Mouse (Mus musculus): ENCODE data around the gene Sp2.

The Sp2 gene

GRCm38 (mm10) chr11:96969746-96970145, 13.0 kb downstream of the Sp2 start:
- DNase-seq: peak; percentile 31

GRCm38 (mm10) chr11:96969280-96969722, 13.5 kb downstream of the Sp2 start:
- DNase-seq: no peak

GRCm38 (mm10) chr11:96968476-96968875, 14.3 kb downstream of the Sp2 start:
- DNase-seq: no peak

DNA sequence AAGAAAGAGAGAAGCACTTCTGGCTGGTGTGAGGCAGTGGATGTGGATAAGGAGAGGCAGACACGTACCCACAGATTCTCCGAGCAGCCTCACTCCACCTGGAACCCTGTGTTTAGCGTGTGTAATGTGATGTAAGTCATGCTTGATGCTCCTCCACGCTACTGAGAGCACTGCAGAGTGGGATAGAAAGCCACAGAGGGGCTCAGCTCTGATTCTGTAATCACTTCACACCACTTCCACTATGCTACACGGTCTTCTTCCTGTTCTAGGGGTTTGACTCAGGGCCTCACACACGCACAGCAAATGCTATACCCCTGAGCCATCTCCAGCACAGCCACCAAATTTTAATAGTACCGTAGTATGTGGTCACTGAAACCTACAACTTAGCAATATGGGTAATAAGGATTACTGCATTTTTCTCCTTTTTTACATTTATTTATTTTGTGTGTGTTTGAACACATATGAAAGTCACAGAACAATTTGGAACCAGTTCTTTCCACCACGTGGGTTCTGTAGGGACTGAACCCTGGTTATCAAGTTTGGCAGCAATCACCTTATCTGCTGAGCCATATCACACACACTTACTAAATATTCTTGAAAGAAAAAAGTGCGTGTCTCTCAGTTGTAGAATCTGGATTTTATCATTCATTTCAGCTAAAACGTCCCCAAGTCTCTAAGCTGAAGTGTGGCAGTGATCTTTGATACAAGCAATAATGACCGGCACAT, 15.1 kb downstream of the Sp2 start:
- DNase-seq: no peak

- no peak for DNase-seq
These were observed 15.7 kb downstream of the Sp2 start for GRCm38 (mm10) chr11:96966914-96967543.

DNA sequence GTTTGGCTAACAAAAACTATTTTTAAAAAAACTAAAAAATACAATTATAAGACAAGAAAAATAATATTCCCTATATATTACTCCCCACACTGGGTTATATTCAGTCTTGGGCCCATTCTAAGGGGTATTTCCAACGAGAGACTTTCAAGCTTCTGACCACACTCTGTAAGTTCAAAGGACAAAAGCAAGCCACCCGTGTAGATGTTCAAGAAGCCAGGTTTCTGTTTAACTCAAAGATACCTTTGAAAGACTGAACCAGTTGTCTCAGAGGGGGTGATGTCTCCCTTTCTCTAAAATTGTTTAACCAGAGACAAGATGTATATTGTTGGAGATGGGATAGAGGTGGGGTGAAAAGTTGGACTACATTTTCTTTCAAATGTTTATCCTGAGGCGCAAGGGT, 16.6 kb downstream of the Sp2 start:
- DNase-seq: no peak

- DNase-seq: peak; percentile 90
These were observed 19.2 kb downstream of the Sp2 start for GRCm38 (mm10) chr11:96963580-96963979.

- DNase-seq: no peak
These were observed 25.5 kb downstream of the Sp2 start for GRCm38 (mm10) chr11:96957061-96957805.

DNA sequence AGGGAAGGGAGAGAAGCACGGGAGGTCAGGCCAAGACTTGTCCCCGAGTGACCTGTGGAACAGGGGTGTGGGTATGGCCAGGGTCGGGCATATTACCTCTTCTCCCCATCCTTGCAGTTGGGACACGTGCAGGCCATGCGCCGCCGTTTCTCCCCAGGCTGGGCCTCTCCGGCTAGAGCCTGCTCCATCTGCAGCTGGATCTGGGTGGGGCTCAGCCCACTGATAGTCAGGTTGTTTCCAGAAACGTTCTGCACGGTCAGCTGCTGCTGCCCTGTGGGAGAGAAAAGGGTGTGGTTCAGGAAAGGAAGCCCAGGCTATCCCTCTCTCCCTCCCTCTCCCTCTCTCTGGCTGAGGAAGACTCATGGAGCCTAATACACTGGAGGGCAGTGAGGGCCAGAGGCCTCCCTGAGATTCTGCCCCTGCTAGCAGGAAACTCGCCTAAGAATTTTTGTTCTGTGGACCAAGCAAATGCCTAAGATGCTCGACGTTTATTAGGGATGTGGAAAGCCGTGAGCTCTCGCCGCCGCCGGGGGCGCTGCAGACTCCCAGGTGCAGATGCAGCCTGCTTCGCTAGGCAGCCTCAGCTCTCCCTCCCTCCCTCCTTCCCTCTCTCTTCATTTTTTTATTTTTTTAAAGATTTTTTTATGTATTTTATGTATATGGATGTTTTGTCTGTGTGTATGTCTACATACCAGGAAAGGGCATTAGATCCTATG, 26.6 kb downstream of the Sp2 start:
- peak; percentile 51 for DNase-seq

GRCm38 (mm10) chr11:96955094-96955493, 27.7 kb downstream of the Sp2 start:
- no peak for DNase-seq

GRCm38 (mm10) chr11:96952896-96953295, 29.9 kb downstream of the Sp2 start:
- DNase-seq: no peak

DNA sequence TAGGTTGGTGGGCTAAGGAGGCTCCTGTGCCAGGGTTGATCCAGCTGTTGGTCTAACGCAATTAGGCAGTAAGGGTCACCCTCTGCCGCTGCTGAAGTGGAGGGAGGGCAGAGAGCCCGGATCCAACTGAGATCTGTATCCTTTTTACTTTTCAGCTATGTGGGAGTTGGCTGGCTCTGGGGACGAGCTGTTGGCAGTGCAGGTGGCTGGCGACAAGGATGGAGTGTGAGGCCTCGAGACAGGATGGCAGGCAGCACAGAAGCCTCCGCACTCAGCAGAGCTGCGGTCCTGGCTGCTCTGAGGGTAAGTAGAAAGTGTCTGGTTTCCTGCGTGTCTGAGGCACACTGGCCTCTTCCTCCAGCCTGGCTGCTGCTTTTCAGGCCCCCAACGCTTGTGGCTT, 30.3 kb downstream of the Sp2 start:
- no peak for DNase-seq

- no peak for DNase-seq
These were observed 32.0 kb downstream of the Sp2 start for GRCm38 (mm10) chr11:96950767-96951166.

DNA sequence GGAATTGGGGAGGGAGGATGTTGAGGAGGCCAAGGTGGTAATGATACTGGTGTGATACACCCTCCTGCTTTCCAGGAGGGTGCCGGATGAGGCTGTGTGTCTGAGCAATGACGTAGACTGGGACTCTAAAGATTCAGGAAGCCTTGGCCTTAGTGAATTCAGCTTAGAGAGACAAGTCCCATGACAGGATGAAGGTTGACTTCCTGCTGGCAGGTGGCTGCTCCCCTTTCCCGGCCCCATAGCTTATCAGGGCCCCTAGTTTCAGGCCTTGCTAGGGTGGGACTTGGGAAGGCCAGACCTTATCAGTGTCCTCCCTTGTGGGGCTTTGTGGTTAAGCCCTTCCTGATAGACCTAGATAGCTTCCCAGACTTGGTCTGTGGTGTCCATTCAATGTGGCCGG, 34.9 kb downstream of the Sp2 start:
- DNase-seq: no peak

DNA sequence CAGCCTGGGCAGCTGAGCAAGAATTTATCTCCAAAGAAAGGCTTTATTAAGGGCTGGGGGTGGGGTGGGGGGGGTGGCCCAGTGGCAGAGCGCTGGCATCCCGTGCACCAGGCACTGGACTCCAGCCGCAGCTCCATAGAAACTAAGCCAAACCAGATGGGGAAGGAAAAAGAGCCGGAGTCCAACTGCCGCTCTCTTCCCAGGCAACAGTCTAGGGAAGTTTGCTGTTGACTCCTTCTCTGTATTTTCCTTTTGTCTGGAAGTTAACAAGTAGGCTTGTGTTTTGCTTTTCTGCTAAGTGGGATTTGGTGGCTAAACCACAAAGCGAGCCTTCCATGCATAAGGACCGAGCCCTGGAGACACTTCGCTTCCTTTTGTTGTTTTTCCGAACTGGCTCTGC, 36.3 kb downstream of the Sp2 start:
- DNase-seq: no peak

DNA sequence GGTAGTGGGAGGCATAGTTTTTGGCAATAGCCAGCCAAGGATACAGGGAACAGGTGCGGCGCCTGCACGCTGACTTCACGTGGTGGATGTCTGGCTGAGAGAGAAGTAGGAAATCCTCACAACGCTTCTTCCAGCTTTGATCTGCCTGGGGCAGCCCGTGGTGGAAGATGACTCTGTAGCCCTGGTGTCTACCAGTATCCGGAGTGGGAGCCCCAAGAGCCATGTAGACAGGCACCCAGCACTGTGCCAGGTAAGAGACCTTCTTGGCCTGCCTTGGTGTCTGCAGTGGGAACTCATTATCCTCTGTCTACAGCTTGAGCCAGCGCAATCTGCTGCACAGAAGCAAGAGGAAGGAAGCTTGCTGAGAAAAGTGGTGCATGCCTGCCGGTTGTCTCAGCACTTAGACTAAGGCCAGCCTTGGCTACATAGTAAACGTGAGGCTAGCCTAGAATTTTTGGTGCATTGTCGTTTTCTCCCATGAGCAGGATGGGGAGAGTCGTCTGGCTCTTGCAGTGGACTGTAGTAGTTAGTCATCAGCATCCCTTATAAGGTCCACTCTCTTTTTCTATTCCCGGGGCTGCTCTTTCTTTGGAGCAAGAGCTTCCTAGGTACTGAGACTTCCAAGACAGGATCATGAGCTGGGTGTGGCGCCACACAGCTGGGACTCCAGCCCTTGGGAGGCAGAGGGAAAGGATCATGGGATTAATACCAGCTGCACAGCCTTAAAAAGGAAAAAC, 37.7 kb downstream of the Sp2 start:
- no peak for DNase-seq

GRCm38 (mm10) chr11:96943746-96944304, 38.9 kb downstream of the Sp2 start, which contains the start of gene Pnpo:
Gene Pnpo, minus strand, starts transcription at chr11:96943986.
- DNase-seq: peak; percentile 80

- DNase-seq: no peak
These were observed 40.7 kb downstream of the Sp2 start for GRCm38 (mm10) chr11:96941989-96942590.

DNA sequence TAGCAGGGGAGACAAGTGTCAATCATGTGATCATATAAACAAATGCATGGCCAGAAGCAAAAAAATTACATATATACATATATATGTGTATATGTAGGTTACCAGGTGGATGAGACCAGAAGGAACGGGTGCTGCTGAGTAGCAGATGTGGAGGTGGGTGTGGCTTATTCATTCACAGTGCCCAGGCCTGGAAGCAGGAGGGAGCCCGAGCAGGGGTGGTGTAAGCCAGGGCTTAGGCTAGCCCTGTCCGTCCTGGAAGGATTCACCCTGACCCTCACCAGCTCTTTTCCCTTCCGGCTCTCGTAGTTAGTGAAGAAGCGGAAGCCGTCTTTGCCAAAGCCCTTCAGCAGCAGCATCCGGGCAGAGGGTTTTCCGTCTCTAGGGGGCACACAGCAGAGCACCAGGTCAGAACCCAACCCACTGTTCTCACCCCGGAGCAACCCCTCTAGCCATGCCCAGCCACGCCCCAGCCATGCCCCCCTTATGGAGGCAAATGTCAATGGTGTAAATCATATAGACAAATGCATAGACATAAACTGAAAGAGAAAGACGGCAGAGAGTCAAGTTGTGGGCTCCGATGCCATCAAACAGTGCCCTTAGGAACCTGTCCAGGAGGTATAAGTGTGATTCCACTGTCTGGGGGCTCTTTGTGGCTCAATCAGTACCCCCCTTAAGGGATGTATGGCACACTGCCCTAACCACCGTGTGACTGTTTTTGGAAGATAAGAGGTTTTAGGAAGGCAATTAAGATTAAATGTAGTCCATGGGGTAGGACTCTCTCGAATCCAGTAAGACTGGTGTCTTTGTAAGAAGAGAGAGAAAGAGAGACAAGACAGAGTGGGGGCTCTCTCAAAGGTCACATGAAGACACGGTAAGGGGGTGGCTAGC, 41.9 kb downstream of the Sp2 start:
- no peak for DNase-seq

- DNase-seq: no peak
These were observed 44.3 kb downstream of the Sp2 start for GRCm38 (mm10) chr11:96938426-96938800.
